Mouse (Mus musculus) midbrain, postnatal 0 days (tissue): ENCODE results near the gene Aldh1a3. TPM values are rescaled to one million over a fixed set of nuclear protein-coding genes. Genes with fewer than 3 reads are reported as not detected.

Experiments used
- ATAC-seq: fragments of 200-750 bp; cut with Nextera tagmentation; 2 replicates; pipeline ENCODE4 v1.8.0; 2017; ENCODE audit warnings: moderate number of reproducible peaks, mild to moderate bottlenecking, moderate TSS enrichment, moderate library complexity; ENCODE audit not compliant: low FRiP score
- DNase-seq: peaks from one replicate; pipeline ENCODE4 v3.0.0-alpha.2; 2015; ENCODE audit warnings: low spot score
- H3K27ac ChIP-seq: fragments of 300-500 bp; sonication (generic); 2 replicates; pipeline ENCODE4 v1.5.1; 2014; ENCODE audit warnings: low read depth, mild to moderate bottlenecking, low read length, mixed read lengths
- H3K27me3 ChIP-seq: fragments of 300-500 bp; sonication (generic); 2 replicates; pipeline ENCODE4 v1.6.1; 2014; ENCODE audit warnings: low read length, control low read depth, mixed read lengths; ENCODE audit not compliant: insufficient read depth
- H3K36me3 ChIP-seq: fragments of 300-500 bp; sonication (generic); 2 replicates; pipeline ENCODE4 v1.6.1; 2014; ENCODE audit warnings: low read length, control low read depth, mixed read lengths; ENCODE audit not compliant: insufficient read depth
- H3K4me1 ChIP-seq: fragments of 300-500 bp; sonication (generic); 2 replicates; pipeline ENCODE4 v1.6.1; 2014; ENCODE audit warnings: mild to moderate bottlenecking, control low read depth, antibody characterized with exemption, low read length, mixed read lengths; ENCODE audit not compliant: insufficient read depth
- H3K4me2 ChIP-seq: fragments of 300-500 bp; sonication (generic); 2 replicates; pipeline ENCODE4 v1.6.1; 2014; ENCODE audit warnings: low read depth, mild to moderate bottlenecking, low read length, mixed read lengths; ENCODE audit not compliant: poor library complexity, severe bottlenecking
- H3K4me3 ChIP-seq: fragments of 300-500 bp; sonication (generic); 2 replicates; pipeline ENCODE4 v1.5.1; 2014; ENCODE audit warnings: low read depth, mild to moderate bottlenecking, low read length, moderate library complexity
- H3K9ac ChIP-seq: fragments of 300-500 bp; sonication (generic); replicated peaks from 2 replicates; pipeline ENCODE4 v1.6.1; 2014; ENCODE audit warnings: mild to moderate bottlenecking, low read length, moderate library complexity, mixed read lengths; ENCODE audit not compliant: poor library complexity, severe bottlenecking
- H3K9me3 ChIP-seq: fragments of 300-500 bp; sonication (generic); 2 replicates; pipeline ENCODE4 v1.6.1; 2016; ENCODE audit warnings: low read length, control low read depth
- CTCF ChIP-seq: IDR thresholded peaks from 2 replicates; pipeline ENCODE4 v1.5.1; 2016; ENCODE audit warnings: antibody characterized with exemption, mild to moderate bottlenecking
- WGBS: fragments of 180-500 bp; shearing (Covaris S2); extraction: QIAGEN DNeasy Blood & Tissue Kit; methylation state at CpG from one replicate; pipeline ENCODE4 v1.1.7; 2014; 5-methylcytosine and 5-hydroxymethylcytosine counted together
- polyA plus RNA-seq: library from polyadenylated mRNA; unstranded; fragments of >200 nt; fragmentation: Nextera tagmentation; extraction: Ambion mirVana; gene quantifications from 2 replicates; pipeline ENCODE4 v1.2.1, GENCODE M21; 2015
- total RNA-seq: library from RNA; depleted of rRNA; stranded (reverse); fragments of >200 nt; gene quantifications from 2 replicates; pipeline ENCODE4 v1.2.3, GENCODE M21; 2014

The Aldh1a3 gene
- total and polyA plus RNA-seq, 2 experiments from 2014 or later = 1.1 to 1.5 TPM

DNA sequence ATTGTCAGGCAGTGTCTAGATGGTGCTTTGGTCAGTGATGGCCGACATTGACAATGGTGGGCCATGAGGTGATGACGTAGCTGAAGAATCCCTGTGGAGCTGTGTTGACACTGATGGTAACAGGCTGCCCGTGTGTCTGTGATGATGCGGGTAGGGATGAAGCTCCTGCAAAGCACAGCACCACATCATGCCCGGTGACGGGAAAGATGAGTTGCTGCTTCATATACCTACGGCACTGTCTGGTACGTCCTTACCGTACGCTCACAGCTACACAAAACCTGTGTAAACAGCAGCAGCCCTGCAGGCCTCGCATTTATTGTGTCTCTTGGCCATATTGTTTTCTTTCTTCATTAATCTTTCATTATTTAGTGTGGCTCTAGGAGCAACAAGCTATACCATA, 62.8 kb downstream of the Aldh1a3 start:
- Histone ChIP-seq H3K27me3 (no peaks in the 10 kb centered on the region), H3K9ac (no peak overlapping the region), H3K9me3 (0 out of 2 replicates have a peak, but pooled peaks cover 5% of the 10 kb centered on the region), H3K4me2 (no peak overlapping the region), H3K36me3 (no peaks in the 10 kb centered on the region), H3K27ac (no peak overlapping the region), H3K4me1 (no peaks in the 10 kb centered on the region), H3K4me3 (no peak overlapping the region)
- ATAC-seq (no peak), DNase-seq (no peak)
- TF ChIP-seq CTCF = no peak
- 93% methylated on average over 11 of the region's 11 CpGs for WGBS

DNA sequence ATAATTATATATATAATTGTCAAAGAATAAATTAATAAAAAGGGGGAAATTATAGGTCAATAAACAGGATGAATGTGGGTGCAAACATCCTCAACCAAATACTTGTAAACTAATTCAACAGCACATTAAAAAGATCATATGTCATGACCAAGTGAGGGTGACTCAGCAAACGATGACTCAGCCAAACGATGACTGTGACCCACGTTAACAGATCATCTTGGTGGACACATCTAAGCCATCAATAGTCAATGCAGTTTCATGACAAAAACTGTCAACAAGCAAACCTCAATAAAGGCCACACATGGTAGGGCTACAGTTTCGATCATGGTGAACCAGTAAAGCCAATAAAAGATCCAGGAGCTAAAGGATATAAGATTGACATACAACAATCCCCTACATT, 68.3 kb downstream of the Aldh1a3 start:
- Histone ChIP-seq H3K4me1 (no peaks in the 10 kb centered on the region), H3K9me3 (0 out of 2 replicates have a peak, but pooled peaks cover 5% of the 10 kb centered on the region), H3K27me3 (no peaks in the 10 kb centered on the region), H3K4me3 (no peak overlapping the region), H3K36me3 (no peaks in the 10 kb centered on the region), H3K9ac (no peak overlapping the region), H3K27ac (no peak overlapping the region), H3K4me2 (no peak overlapping the region)
- TF ChIP-seq CTCF = no peak
- DNase-seq (no peak), ATAC-seq (no peak)
- WGBS = 91% methylated on average over 4 of the region's 4 CpGs

DNA sequence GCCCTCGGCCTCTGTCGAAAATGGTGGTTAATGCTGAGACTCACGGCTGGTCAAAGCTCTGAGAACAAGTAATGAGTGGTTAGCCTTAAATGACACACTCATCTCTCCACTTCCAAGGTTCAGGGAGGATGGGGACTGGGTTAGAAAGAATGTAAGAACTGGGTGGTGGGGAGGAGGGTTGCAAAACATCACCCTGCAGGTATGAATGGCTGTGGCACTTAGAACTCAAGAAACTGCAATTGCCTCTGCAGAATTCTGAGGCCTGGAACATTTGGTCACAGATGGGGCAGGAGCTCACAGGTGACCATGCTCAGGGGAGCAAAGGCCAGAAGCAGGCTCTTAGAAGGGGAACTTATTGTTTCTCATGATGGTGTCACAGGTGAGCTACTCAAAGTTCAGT, 68.9 kb downstream of the Aldh1a3 start:
- no peak for TF ChIP-seq CTCF
- H3K9me3 ChIP-seq = 0 out of 2 replicates have a peak, but pooled peaks cover 5% of the 10 kb centered on the region
- no peak overlapping the region for H3K4me3 ChIP-seq
- WGBS = 95% methylated on average over 3 of the region's 3 CpGs
- no peaks in the 10 kb centered on the region for H3K36me3 ChIP-seq
- H3K9ac ChIP-seq = no peak overlapping the region
- DNase-seq = no peak
- no peak overlapping the region for H3K27ac ChIP-seq
- no peak for ATAC-seq
- no peaks in the 10 kb centered on the region for H3K27me3 ChIP-seq
- H3K4me2 ChIP-seq = no peak overlapping the region
- no peaks in the 10 kb centered on the region for H3K4me1 ChIP-seq

DNA sequence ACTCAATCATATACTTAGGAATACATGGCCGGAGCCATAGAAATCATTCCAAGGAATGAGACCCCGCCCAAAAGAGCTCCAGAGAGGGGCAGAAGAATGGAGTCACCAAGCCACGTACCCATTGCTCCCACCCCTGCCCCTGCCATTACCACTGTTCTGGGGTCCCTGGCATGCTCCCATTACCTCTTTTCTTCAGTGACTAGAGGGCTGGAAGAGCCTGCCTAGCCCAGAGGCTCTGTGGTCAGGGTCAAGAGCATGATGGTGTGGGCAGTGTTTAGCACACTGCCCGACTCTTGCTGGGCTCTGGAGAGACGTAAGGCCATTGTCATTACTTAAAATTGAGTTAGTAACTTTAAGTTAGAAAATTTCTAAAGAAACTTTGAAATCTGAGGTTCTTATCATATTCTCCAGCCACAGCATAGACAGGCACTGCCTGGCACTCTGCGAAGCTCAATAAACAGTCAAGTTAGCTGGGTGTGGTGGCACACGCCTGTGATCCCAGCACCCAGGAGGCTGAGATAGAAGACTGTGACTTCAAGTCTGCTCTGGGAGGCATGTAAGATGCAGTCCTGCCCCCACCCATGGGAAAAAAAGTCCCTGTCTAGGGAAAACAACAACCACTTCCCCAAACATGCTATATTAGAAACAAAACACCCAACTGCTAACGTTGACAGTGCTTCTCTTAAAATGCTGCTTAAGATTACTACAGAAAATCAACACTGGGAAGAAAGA, 71.4 kb downstream of the Aldh1a3 start:
- Histone ChIP-seq H3K9ac (no peak overlapping the region), H3K9me3 (0 out of 2 replicates have a peak, but pooled peaks cover 5% of the 10 kb centered on the region), H3K27ac (no peak overlapping the region), H3K4me3 (no peak overlapping the region), H3K4me1 (no peaks in the 10 kb centered on the region), H3K4me2 (no peak overlapping the region), H3K36me3 (no peaks in the 10 kb centered on the region), H3K27me3 (no peaks in the 10 kb centered on the region)
- WGBS = 94% methylated on average over 8 of the region's 8 CpGs
- TF ChIP-seq CTCF = no peak
- DNase-seq (no peak), ATAC-seq (no peak)

DNA sequence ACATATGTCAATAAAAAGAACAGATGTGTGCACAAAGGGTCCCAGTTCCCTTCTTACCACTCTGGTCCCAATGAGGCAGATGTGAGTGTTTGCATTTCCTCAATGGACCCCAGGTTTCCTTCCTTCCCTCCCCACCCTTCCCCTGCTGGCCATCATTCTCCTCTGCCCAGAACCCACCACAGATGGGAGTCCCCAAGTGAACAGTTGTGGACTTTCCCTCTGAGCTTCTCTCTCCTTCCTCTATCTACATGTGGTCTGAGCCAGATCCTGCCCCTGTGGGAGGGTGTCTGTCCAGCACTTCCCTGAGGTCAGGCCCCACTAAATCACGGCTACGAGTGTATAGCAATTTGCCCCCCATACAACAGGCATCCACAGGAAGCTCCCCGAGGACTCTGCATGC, 72.4 kb downstream of the Aldh1a3 start:
- H3K27ac ChIP-seq = no peak overlapping the region
- ATAC-seq = no peak
- WGBS = 69% methylated on average over 3 of the region's 3 CpGs
- no peaks in the 10 kb centered on the region for H3K36me3 ChIP-seq
- TF ChIP-seq CTCF = no peak
- H3K27me3 ChIP-seq = no peaks in the 10 kb centered on the region
- no peak overlapping the region for H3K4me3 ChIP-seq
- no peak for DNase-seq
- H3K4me1 ChIP-seq = no peaks in the 10 kb centered on the region
- 0 out of 2 replicates have a peak, but pooled peaks cover 5% of the 10 kb centered on the region for H3K9me3 ChIP-seq
- no peak overlapping the region for H3K4me2 ChIP-seq
- H3K9ac ChIP-seq = no peak overlapping the region

DNA sequence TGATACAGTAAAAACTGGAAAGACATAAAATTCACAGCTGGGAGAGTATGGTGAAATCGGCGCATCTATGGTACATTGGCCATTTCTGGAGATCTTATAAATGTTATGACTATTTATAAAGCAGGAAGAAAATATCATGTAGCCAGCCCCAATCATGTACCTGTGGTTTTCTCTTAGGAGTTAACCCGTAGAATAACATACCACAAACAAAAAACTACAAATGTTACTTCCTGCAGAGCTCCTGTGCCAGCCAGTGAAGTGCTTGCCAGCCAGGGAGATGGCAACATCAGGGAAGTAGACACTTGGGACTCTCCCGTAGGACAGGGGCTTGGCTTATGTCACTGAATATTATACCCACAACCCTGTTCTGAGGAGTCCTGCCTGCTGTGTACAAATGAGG, 76.2 kb downstream of the Aldh1a3 start:
- no peak for TF ChIP-seq CTCF
- no peak overlapping the region for H3K27ac ChIP-seq
- WGBS = 84% methylated on average over 4 of the region's 4 CpGs
- no peak overlapping the region for H3K4me2 ChIP-seq
- ATAC-seq (no peak), DNase-seq (no peak)
- no peaks in the 10 kb centered on the region for H3K9me3 ChIP-seq
- H3K9ac ChIP-seq = no peak overlapping the region
- H3K4me3 ChIP-seq = no peak overlapping the region
- no peaks in the 10 kb centered on the region for H3K36me3 ChIP-seq
- no peaks in the 10 kb centered on the region for H3K4me1 ChIP-seq
- H3K27me3 ChIP-seq = no peaks in the 10 kb centered on the region
